Mouse (Mus musculus) forebrain, embryonic 15.5 days (tissue): ENCODE results near the gene Asphd2. TPM values are rescaled to one million over a fixed set of nuclear protein-coding genes. Genes with fewer than 3 reads are reported as not detected.

Experiments used
- ATAC-seq: fragments of 200-750 bp; cut with Nextera tagmentation; replicated peaks from 2 replicates; pipeline ENCODE4 v1.8.0; 2017; ENCODE audit warnings: mild to moderate bottlenecking, moderate TSS enrichment, moderate library complexity
- H3K27ac ChIP-seq: fragments of 300-500 bp; sonication (generic); replicated peaks from 2 replicates; pipeline ENCODE4 v1.5.1; 2015; ENCODE audit warnings: mild to moderate bottlenecking, inconsistent platforms
- H3K27me3 ChIP-seq: fragments of 300-500 bp; sonication (generic); 2 replicates; pipeline ENCODE4 v1.6.1; 2015; ENCODE audit warnings: inconsistent platforms
- H3K36me3 ChIP-seq: fragments of 300-500 bp; sonication (generic); 2 replicates; pipeline ENCODE4 v1.6.1; 2015; ENCODE audit warnings: mild to moderate bottlenecking, inconsistent platforms
- H3K4me1 ChIP-seq: fragments of 300-500 bp; sonication (generic); 2 replicates; pipeline ENCODE4 v1.6.1; 2015; ENCODE audit warnings: inconsistent platforms
- H3K4me2 ChIP-seq: fragments of 300-500 bp; sonication (generic); replicated peaks from 2 replicates; pipeline ENCODE4 v1.6.1; 2015; ENCODE audit warnings: mild to moderate bottlenecking, inconsistent platforms
- H3K4me3 ChIP-seq: fragments of 300-500 bp; sonication (generic); 2 replicates; pipeline ENCODE4 v1.5.1; 2015; ENCODE audit warnings: mild to moderate bottlenecking, inconsistent platforms
- H3K9ac ChIP-seq: fragments of 300-500 bp; sonication (generic); replicated peaks from 2 replicates; pipeline ENCODE4 v1.6.1; 2015; ENCODE audit warnings: mild to moderate bottlenecking, inconsistent platforms
- H3K9me3 ChIP-seq: fragments of 300-500 bp; sonication (generic); 2 replicates; pipeline ENCODE4 v1.6.1; 2016; ENCODE audit warnings: inconsistent platforms
- WGBS: fragments of 180-500 bp; shearing (Covaris S2); methylation state at CpG from one replicate; pipeline ENCODE4 v1.1.7; 2015; ENCODE audit warnings: mixed read lengths; 5-methylcytosine and 5-hydroxymethylcytosine counted together
- polyA plus RNA-seq: library from polyadenylated mRNA; unstranded; fragments of >200 nt; fragmentation: Nextera tagmentation; extraction: Ambion mirVana; gene quantifications from 2 replicates; pipeline ENCODE4 v1.2.1, GENCODE M21; 2015

Gene Asphd2
- polyA plus RNA-seq, 1 experiment from 2014 or later: 81.7 TPM

DNA sequence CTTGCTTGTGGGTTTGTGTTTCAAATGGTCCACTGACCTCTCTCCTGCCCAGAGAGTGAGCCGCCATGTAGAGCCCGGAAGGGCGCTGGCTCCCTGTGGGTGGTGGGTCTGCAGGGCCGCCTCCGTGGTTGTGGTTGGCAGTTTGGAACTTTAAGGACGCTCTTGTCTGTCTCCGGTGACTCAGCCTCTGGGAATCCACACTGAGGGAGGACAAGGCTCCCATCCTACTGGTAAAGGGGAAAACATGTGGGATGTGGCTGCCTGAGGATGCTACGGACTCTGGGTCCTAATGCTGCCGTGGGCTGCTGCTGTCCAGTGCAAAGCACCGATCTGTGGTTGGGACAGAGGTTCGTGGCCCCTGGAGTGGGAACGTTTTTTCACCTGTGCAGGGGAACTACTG, 26.7 kb downstream of the Asphd2 start:
- Histone ChIP-seq H3K27ac (no peak overlapping the region), H3K9me3 (no peaks in the 10 kb centered on the region), H3K4me1 (peaks cover 36% of the 10 kb centered on the region), H3K4me2 (no peak overlapping the region), H3K4me3 (no peak overlapping the region), H3K36me3 (peaks cover 36% of the 10 kb centered on the region), H3K27me3 (no peaks in the 10 kb centered on the region), H3K9ac (no peak overlapping the region)
- ATAC-seq: no peak
- 90% methylated on average over 12 of the region's 12 CpGs for WGBS

DNA sequence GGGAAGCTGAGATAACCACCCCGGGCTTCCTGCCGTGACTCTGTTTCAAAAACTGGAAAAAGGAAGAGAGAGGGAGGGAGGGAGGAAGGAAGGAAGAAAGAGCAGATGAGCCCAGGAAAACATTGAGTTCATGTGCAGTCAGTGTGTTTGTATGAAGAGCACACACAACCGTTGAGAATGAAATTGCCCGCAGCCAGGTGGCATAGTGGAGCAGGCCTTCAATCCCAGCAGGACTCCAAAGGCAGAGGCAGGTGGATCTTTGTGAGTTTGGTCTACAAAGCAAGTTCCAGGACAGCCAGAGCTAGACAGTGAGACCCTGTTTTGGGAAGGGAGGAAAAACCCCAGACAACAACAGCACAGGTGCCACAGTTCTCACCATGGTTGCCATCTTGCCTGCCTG, 27.3 kb downstream of the Asphd2 start:
- no peak overlapping the region for H3K27ac ChIP-seq

DNA sequence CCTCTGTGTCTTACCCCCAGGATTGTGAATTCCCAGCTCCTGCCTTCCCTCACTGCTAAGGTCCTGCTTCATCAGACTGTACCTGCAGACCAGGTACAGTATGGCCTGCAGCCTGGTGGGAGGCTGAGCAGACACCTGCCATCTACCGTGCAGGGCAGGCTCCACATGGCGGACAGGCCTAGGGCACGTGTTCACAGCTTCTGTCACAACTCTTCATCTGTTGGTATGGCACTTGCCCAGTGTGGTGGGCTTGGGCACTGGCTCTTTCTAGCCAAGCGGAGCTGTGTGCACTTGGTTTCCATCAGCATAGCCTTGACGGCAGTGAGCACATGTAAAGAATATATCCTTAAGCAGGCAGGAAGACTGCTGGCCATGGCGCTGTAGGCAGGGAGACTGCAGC, 27.8 kb downstream of the Asphd2 start:
- Histone ChIP-seq H3K9me3 (no peaks in the 10 kb centered on the region), H3K4me1 (peaks cover 26% of the 10 kb centered on the region), H3K27me3 (no peaks in the 10 kb centered on the region), H3K9ac (no peak overlapping the region), H3K4me2 (no peak overlapping the region), H3K27ac (no peak overlapping the region), H3K36me3 (peaks cover 38% of the 10 kb centered on the region), H3K4me3 (no peak overlapping the region)
- no peak for ATAC-seq
- 91% methylated on average over 6 of the region's 6 CpGs for WGBS

More for the DNA sequence above, 27.3 kb downstream of the Asphd2 start:
- WGBS: 91% methylated on average over 4 of the region's 4 CpGs
- no peak overlapping the region for H3K4me2 ChIP-seq
- peaks cover 36% of the 10 kb centered on the region for H3K36me3 ChIP-seq
- H3K4me3 ChIP-seq: no peak overlapping the region
- no peaks in the 10 kb centered on the region for H3K27me3 ChIP-seq
- H3K9me3 ChIP-seq: no peaks in the 10 kb centered on the region
- H3K4me1 ChIP-seq: peaks cover 30% of the 10 kb centered on the region
- no peak for ATAC-seq
- H3K9ac ChIP-seq: no peak overlapping the region

DNA sequence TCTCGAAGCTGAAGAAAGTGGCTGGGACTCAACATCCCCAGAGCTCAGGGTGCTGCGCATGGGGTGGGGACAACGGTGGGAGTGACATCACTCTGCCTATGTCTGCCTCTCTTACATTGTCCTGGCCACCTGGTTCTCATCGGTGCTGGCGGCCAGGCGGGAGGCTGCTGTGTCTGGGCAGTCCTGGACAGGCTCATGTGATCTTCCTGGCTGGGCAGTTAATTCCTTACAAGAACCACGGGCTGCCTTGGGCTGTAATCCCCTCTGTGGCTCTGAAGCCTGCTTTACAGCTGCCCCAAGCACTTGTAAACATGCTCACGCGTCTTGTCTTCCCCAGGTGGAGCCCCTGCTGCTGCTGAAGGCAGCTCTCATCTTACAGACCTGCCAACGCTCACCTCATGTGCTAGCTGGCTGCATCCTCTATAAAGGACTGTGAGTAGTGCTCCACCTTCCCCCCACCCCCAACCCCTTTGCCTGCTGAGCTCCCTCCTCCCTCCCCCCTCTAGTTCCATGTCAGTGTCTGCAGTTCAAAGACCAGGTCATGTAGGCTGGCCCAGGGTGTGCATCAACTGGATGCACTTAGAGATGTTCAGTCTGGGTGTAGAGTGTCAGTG, 30.4 kb downstream of the Asphd2 start:
- ATAC-seq: no peak
- no peak overlapping the region for H3K4me2 ChIP-seq
- H3K27ac ChIP-seq: no peak overlapping the region
- no peak overlapping the region for H3K4me3 ChIP-seq
- peaks cover 6% of the 10 kb centered on the region; the same call in 1 of the 2 replicates for H3K4me1 ChIP-seq
- H3K36me3 ChIP-seq: peaks cover 36% of the 10 kb centered on the region
- 69% methylated on average over 10 of the region's 10 CpGs for WGBS
- no peaks in the 10 kb centered on the region for H3K9me3 ChIP-seq
- no peak overlapping the region for H3K9ac ChIP-seq
- no peaks in the 10 kb centered on the region for H3K27me3 ChIP-seq

DNA sequence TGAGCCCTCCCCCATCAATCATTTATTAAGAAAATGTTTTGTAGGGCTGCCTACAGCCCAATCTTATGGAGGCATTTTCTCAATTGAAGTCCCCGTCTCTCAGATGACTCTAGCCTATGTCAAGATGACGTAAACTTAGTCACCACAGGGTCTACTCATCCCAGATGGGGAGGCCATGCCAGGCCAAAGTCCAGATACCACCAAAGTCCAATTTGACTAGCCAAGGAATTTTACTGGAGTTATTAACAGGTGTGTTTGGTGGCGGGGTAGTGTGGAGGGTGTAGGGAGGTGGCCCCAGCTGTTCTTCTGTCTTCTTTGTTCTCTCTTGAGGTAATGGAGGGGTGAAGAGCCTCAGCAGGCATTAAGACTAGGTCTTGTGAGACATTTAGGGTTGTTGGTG, 34.6 kb downstream of the Asphd2 start:
- WGBS: 99% methylated on average over 3 of the region's 3 CpGs
- Histone ChIP-seq H3K27ac (no peak overlapping the region), H3K9ac (no peak overlapping the region), H3K4me3 (no peak overlapping the region), H3K36me3 (peaks cover 31% of the 10 kb centered on the region), H3K9me3 (no peaks in the 10 kb centered on the region), H3K4me2 (no peak overlapping the region), H3K27me3 (no peaks in the 10 kb centered on the region), H3K4me1 (no peaks in the 10 kb centered on the region)
- no peak for ATAC-seq

DNA sequence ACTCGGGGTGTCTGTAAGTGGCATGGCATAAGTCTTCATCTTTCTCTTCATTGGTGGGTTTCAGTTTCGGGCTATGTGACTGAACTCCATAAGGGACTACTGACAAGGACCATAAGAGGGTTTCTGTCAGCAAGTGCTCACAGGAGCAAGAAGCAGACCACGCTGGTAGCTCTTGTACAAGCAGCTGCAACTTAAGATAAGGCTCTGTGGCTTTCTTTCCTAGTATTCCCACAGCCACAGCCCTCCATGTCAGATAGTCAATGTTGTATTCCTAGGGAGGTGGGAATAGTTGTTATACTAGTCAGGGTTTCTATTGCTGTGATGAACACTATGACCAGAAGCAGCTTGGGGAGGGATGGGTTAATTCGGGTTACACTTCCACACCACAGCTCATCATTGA, 35.1 kb downstream of the Asphd2 start:
- no peak overlapping the region for H3K9ac ChIP-seq
- H3K27me3 ChIP-seq: no peaks in the 10 kb centered on the region
- no peak for ATAC-seq
- H3K4me1 ChIP-seq: no peaks in the 10 kb centered on the region
- H3K36me3 ChIP-seq: peaks cover 31% of the 10 kb centered on the region
- WGBS: 92% methylated on average over 4 of the region's 4 CpGs
- H3K27ac ChIP-seq: no peak overlapping the region
- H3K4me2 ChIP-seq: no peak overlapping the region
- H3K4me3 ChIP-seq: no peak overlapping the region
- H3K9me3 ChIP-seq: no peaks in the 10 kb centered on the region

DNA sequence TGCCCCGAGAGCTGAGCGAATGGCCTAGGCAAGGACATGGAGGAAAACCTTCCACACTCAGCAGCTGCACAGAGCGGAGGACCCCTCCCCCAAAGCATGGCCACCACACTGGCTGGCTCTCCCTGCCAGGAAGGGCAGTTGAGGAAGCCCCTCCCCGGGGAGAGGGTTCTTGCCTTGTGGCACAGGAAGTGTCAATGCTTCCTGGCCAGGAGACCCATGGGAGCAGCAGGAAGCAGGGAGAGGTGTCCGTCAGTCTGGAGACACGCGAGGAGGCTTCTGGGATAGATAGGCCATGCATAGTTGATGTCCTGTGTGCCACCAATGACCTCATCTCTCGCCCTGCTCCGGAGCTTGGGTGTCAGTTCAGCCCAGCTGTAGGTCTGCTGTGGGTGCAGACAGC, 38.3 kb downstream of the Asphd2 start:
- H3K4me2 ChIP-seq: no peak overlapping the region
- peaks cover 25% of the 10 kb centered on the region for H3K36me3 ChIP-seq
- no peak overlapping the region for H3K27ac ChIP-seq
- H3K9me3 ChIP-seq: no peaks in the 10 kb centered on the region
- no peak overlapping the region for H3K9ac ChIP-seq
- ATAC-seq: no peak
- WGBS: 96% methylated on average over 9 of the region's 9 CpGs
- no peaks in the 10 kb centered on the region for H3K4me1 ChIP-seq
- no peak overlapping the region for H3K4me3 ChIP-seq
- no peaks in the 10 kb centered on the region for H3K27me3 ChIP-seq

DNA sequence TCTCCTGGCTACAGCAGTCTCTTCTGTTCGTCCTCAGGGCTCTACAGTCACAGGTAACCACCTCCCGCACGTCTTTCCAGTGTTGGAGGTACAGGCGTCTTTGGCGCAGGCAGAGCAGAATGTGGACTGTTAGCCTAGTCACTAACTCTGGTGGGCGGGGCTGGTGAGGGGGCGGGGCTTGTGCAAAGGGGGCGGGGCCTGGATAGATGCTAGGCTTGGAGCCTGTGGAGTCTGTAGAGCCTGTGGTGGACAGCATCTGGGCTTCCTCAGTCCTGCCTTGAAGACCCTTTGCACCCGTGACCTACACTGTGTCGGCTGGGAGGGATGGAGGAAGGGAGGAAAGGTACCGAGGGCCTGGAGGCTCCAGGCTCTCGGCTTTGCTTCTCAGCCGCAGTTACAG, 38.8 kb downstream of the Asphd2 start, which contains the start of gene Gm6583:
Gene Gm6583 (minus strand): TSS at position 124 of the 400 bp plus-strand sequence.
- Histone ChIP-seq H3K27me3 (no peaks in the 10 kb centered on the region), H3K4me2 (no peak within 1 kb of the TSS), H3K27ac (no peak within 1 kb of the TSS), H3K9ac (no peak within 1 kb of the TSS), H3K36me3 (peaks cover 27% of the 10 kb centered on the region), H3K4me3 (no peak within 1 kb of the TSS), H3K4me1 (no peaks in the 10 kb centered on the region), H3K9me3 (no peaks in the 10 kb centered on the region)
- 62% methylated on average over 13 of the region's 13 CpGs for WGBS
- no peak for ATAC-seq

DNA sequence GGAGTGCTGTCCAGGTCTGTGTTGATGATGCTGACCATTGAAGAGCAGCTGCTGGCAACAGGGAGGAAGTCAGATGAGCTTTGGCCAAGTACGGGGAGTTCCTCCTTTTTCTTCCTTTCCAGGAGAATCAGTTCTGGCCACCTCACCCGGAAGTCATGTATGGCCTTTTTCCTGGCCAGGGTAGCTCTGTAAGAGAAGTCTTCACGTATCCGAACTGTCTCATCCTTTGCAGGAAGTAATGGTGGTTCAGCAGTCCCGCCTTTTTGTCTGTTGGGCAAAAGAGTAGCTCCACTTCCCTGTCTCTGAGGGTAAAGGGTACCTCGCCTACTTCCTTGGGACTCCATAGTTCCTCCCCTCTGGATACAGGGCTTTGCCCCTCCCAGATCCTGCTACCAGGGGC, 39.2 kb downstream of the Asphd2 start:
- Histone ChIP-seq H3K4me1 (no peaks in the 10 kb centered on the region), H3K27ac (no peak overlapping the region), H3K9me3 (no peaks in the 10 kb centered on the region), H3K4me2 (no peak overlapping the region), H3K4me3 (no peak overlapping the region), H3K9ac (no peak overlapping the region), H3K27me3 (no peaks in the 10 kb centered on the region), H3K36me3 (peaks cover 31% of the 10 kb centered on the region)
- WGBS: 91% methylated on average over 6 of the region's 6 CpGs
- ATAC-seq: no peak

DNA sequence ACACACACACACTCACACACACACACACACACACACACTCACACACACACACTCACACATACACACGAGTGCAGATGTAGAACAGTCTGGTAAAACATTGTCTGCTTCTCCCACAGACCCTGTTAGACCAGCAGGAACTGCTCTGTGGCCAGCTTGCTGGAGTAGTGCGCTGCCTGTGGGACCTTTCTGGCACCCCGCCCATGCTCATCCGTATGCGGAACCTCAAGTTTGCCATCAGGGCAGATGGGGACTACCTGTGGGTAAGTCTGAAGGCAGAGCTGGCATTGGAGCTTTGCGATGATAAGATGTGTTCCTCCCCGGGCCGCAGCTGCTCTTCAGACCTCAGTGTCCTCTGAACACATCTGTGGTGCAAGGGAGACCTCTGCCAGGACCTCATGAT, 45.5 kb downstream of the Asphd2 start:
- H3K36me3 ChIP-seq: peaks cover 40% of the 10 kb centered on the region
- WGBS: 92% methylated on average over 8 of the region's 8 CpGs
- H3K9ac ChIP-seq: no peak overlapping the region

DNA sequence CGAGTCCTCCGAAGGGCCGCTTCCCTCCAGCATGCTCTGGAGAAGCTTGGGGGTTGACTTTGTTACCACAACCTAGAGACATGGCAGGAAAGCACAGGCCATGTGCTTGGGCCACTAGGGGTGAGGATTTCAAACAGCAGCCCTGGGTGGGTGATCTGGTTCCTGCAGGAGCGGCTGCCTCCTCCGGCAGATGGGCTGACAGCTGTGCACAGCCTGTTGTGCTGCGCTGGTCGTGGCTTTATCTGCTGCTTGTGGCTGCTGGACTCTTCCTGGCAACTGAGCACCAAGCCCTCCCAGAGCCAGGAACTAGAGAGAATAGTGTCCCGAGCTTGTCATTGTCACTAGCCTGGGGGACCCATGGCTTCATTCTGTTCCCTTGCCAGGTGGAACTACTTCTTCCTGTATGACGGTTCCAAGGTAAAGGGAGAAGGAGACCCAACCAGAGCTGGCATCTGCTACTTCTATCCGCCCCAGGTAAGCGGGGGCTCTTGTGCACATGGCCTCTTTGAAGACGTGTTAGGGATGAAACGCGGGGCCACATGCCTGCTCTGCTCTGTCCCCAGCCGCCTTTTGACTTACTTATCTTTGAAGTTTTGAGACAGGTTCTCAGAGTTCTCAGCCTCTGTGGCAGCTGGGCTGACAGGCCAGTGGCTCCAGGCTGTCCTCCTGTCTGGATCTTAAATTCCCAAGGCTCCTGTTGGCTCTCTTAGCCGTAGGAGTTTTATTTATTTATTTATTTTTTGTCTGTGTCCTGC, 48.3 kb downstream of the Asphd2 start:
- H3K36me3 ChIP-seq: peaks cover 33% of the 10 kb centered on the region
- H3K27me3 ChIP-seq: no peaks in the 10 kb centered on the region
- WGBS: 92% methylated on average over 16 of the region's 16 CpGs
- H3K27ac ChIP-seq: no peak overlapping the region
- no peak for ATAC-seq
- H3K9me3 ChIP-seq: no peaks in the 10 kb centered on the region
- H3K4me1 ChIP-seq: peaks cover 33% of the 10 kb centered on the region
- H3K9ac ChIP-seq: no peak overlapping the region
- H3K4me3 ChIP-seq: no peak overlapping the region
- H3K4me2 ChIP-seq: no peak overlapping the region

More for the DNA sequence above, 45.5 kb downstream of the Asphd2 start:
- Histone ChIP-seq H3K4me3 (no peak overlapping the region), H3K27me3 (no peaks in the 10 kb centered on the region), H3K4me2 (no peak overlapping the region), H3K4me1 (peaks cover 12% of the 10 kb centered on the region), H3K9me3 (no peaks in the 10 kb centered on the region), H3K27ac (no peak overlapping the region)
- ATAC-seq: no peak

DNA sequence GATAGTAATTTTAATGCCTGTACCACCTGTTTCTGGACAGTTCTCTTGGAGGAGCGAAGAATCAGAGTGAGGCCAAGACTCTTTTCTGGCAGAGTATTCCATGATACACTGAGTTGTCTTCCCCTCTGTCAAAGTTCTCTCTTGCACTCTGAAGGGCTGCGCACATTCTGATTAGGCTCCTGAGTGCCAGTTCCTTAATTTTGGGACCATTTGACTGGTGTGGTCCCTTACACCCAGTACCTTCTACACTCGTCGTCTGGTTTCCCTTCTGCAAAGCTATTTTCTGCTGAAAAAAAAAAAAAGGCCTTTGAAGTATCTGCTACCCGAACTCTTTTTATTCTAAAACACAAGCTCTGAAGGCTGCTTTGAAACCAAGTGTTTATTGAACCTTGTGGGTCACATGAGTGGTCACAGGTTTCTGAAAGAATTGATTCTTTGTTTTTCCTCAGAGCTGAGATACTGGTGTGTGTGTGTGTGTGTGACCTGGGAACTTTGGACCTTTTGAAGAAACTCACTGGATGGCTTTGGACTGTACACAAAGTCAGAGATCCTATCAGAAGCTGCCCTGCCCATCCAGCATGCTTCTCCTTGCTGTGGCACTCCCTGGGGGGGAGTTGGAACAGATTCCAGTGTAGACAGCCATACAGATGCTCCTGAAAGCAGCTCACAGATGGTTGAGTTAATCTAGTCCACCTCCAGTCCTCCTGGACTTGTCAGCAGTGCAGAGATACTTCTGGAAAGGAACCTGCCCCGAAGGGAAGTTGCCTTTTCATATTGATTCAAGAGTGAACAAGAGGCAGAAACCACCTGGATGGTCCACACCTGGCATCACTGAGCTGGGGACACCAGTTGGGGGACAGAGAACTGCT, 50.3 kb downstream of the Asphd2 start:
- Histone ChIP-seq H3K4me1 (peaks cover 33% of the 10 kb centered on the region), H3K27ac (no peak overlapping the region), H3K27me3 (no peaks in the 10 kb centered on the region), H3K4me2 (no peak overlapping the region), H3K4me3 (no peak overlapping the region), H3K36me3 (peaks cover 22% of the 10 kb centered on the region), H3K9ac (no peak overlapping the region; the same call in 1 of the 2 replicates), H3K9me3 (no peaks in the 10 kb centered on the region)
- no peak for ATAC-seq
- WGBS: 74% methylated on average over 6 of the region's 6 CpGs
